Mouse (Mus musculus) small intestine, adult 2 months (tissue): ENCODE data around the gene Nova2. TPM values are rescaled to one million over a fixed set of nuclear protein-coding genes. Genes with fewer than 3 reads are reported as not detected.

ENCODE experiments used
- H3K27ac ChIP-seq: fragments of 200-500 bp; 2 replicates; pipeline ENCODE4 v1.5.1; 2012; ENCODE audit warnings: low read depth, low read length, control low read depth, inconsistent platforms; ENCODE audit not compliant: insufficient read depth
- H3K27me3 ChIP-seq: fragments of 200-500 bp; 2 replicates; pipeline ENCODE4 v1.6.1; 2012; ENCODE audit warnings: mild to moderate bottlenecking, moderate library complexity, low read length, inconsistent platforms; ENCODE audit not compliant: control insufficient read depth, insufficient read depth
- H3K36me3 ChIP-seq: fragments of 200-500 bp; 2 replicates; pipeline ENCODE4 v1.6.1; 2012; ENCODE audit warnings: mild to moderate bottlenecking, low read length, control low read depth, inconsistent platforms; ENCODE audit not compliant: control insufficient read depth, insufficient read depth
- H3K4me1 ChIP-seq: fragments of 200-500 bp; 2 replicates; pipeline ENCODE4 v1.6.1; 2012; ENCODE audit warnings: low read length, inconsistent platforms, mixed read lengths; ENCODE audit not compliant: control insufficient read depth, insufficient read depth, insufficient read length
- H3K4me3 ChIP-seq: fragments of 200-500 bp; 2 replicates; pipeline ENCODE4 v1.5.1; 2012; ENCODE audit warnings: low read depth, mild to moderate bottlenecking, control low read depth, inconsistent platforms, low read length, moderate library complexity
- CTCF ChIP-seq: fragments of 200-500 bp; IDR thresholded peaks from 2 replicates; pipeline ENCODE4 v1.5.1; 2012; ENCODE audit warnings: low read depth, mild to moderate bottlenecking, control low read depth, inconsistent platforms, low read length, moderate library complexity, mixed read lengths; ENCODE audit not compliant: insufficient replicate concordance, insufficient read length; ENCODE audit errors: extremely low read depth
- POLR2A ChIP-seq: fragments of 200-500 bp; IDR thresholded peaks from 2 replicates; pipeline ENCODE4 v1.6.1; 2012; ENCODE audit warnings: low read depth, mild to moderate bottlenecking, control low read depth, inconsistent platforms, low read length, moderate library complexity
- WGBS: fragments of 180-500 bp; shearing (Covaris S2); methylation state at CpG from one replicate; pipeline ENCODE4 v1.1.7; 2018; 5-methylcytosine and 5-hydroxymethylcytosine counted together
- polyA plus RNA-seq: library from polyadenylated mRNA; depleted of rRNA; stranded (reverse); fragments of >200 nt; gene quantifications from 2 replicates; pipeline ENCODE4 v1.2.3, GENCODE M21; 2012

Nova2 gene
- polyA plus RNA-seq, 1 experiment: 0.55 TPM

- Histone ChIP-seq H3K4me1 (peaks cover 2% of the 10 kb centered on the region; the same call in 1 of the 2 replicates), H3K27me3 (peaks cover 26% of the 10 kb centered on the region), H3K36me3 (no peaks in the 10 kb centered on the region), H3K4me3 (no peak overlapping the region), H3K27ac (no peak overlapping the region)
- no peak for TF ChIP-seq CTCF
- TF ChIP-seq POLR2A: no peak
- WGBS: 18% methylated on average over 8 of the region's 8 CpGs
Measured at GRCm38 (mm10) chr7:18924321-18924720, 1.4 kb upstream of the Nova2 start.

- Histone ChIP-seq H3K27me3 (peaks cover 24% of the 10 kb centered on the region), H3K27ac (no peak overlapping the region)
- no peak for TF ChIP-seq CTCF
- TF ChIP-seq POLR2A: no peak
Measured at GRCm38 (mm10) chr7:18926041-18926790, 528 bp downstream of the Nova2 start.

GRCm38 (mm10) chr7:18926911-18927310 is 1.2 kb downstream of the Nova2 start:
- no peak overlapping the region for H3K27ac ChIP-seq
- peak overlapping the region; percentile 54 for H3K4me3 ChIP-seq
- H3K36me3 ChIP-seq: no peaks in the 10 kb centered on the region
- TF ChIP-seq POLR2A (no peak), CTCF (no peak)
- H3K27me3 ChIP-seq: peaks cover 23% of the 10 kb centered on the region
- peaks cover 2% of the 10 kb centered on the region; the same call in 1 of the 2 replicates for H3K4me1 ChIP-seq
- 49% methylated on average over 6 of the region's 6 CpGs for WGBS

More at GRCm38 (mm10) chr7:18926041-18926790, 528 bp downstream of the Nova2 start:
- no peaks in the 10 kb centered on the region for H3K36me3 ChIP-seq
- 5% methylated on average over 42 of the region's 42 CpGs for WGBS
- peaks cover 2% of the 10 kb centered on the region; the same call in 1 of the 2 replicates for H3K4me1 ChIP-seq
- H3K4me3 ChIP-seq: peak overlapping the region; percentile 54

- Histone ChIP-seq H3K4me1 (peaks cover 2% of the 10 kb centered on the region; the same call in 1 of the 2 replicates), H3K27me3 (peaks cover 23% of the 10 kb centered on the region), H3K36me3 (no peaks in the 10 kb centered on the region), H3K27ac (no peak overlapping the region), H3K4me3 (no peak overlapping the region)
- TF ChIP-seq POLR2A (no peak), CTCF (no peak)
- WGBS: 39% methylated on average over 3 of the region's 3 CpGs
Measured at GRCm38 (mm10) chr7:18927759-18928158, 2.1 kb downstream of the Nova2 start.

GRCm38 (mm10) chr7:18942376-18942775 is 16.7 kb downstream of the Nova2 start:
- 10% methylated on average over 1 of the region's 1 CpGs for WGBS
- no peaks in the 10 kb centered on the region for H3K4me1 ChIP-seq
- no peaks in the 10 kb centered on the region for H3K36me3 ChIP-seq
- no peak overlapping the region for H3K27ac ChIP-seq
- no peaks in the 10 kb centered on the region for H3K27me3 ChIP-seq
- H3K4me3 ChIP-seq: no peak overlapping the region
- TF ChIP-seq POLR2A (no peak), CTCF (no peak)

GRCm38 (mm10) chr7:18942815-18943214 is 17.1 kb downstream of the Nova2 start:
- 56% methylated on average over 9 of the region's 9 CpGs for WGBS
- TF ChIP-seq POLR2A (no peak), CTCF (no peak)

GRCm38 (mm10) chr7:18948151-18948550 is 22.5 kb downstream of the Nova2 start:
- Histone ChIP-seq H3K36me3 (no peaks in the 10 kb centered on the region), H3K4me1 (0 out of 2 replicates have a peak, but pooled peaks cover 1% of the 10 kb centered on the region), H3K27ac (peak overlapping the region; percentile 49; the same call in 1 of the 2 replicates), H3K4me3 (no peak overlapping the region), H3K27me3 (no peaks in the 10 kb centered on the region)
- TF ChIP-seq POLR2A (no peak), CTCF (no peak)
- 26% methylated on average over 6 of the region's 6 CpGs for WGBS

More at GRCm38 (mm10) chr7:18942815-18943214, 17.1 kb downstream of the Nova2 start:
- no peaks in the 10 kb centered on the region for H3K4me1 ChIP-seq
- H3K27ac ChIP-seq: no peak overlapping the region
- H3K27me3 ChIP-seq: no peaks in the 10 kb centered on the region
- no peak overlapping the region for H3K4me3 ChIP-seq
- H3K36me3 ChIP-seq: no peaks in the 10 kb centered on the region
